Mouse (Mus musculus) kidney, embryonic 15.5 days (tissue): ENCODE measurements at regions not wholly inside any gene's neighbourhood (a gene's known extent, or its start where the extent isn't known, plus 50 kb on each side); places are given as distances from the start of the nearest gene placed in this dataset.
A peak's percentile ranks its signal among the peaks of the same experiment; 100 is the strongest.

Experiments
- ATAC-seq: fragments of 200-750 bp; cut with Nextera tagmentation; replicated peaks from 2 replicates; pipeline ENCODE4 v1.8.0; 2017; ENCODE audit warnings: moderate TSS enrichment; ENCODE audit not compliant: low FRiP score
- H3K27ac ChIP-seq: fragments of 300-500 bp; sonication (generic); 2 replicates; pipeline ENCODE4 v1.5.1; 2015; ENCODE audit warnings: mild to moderate bottlenecking, inconsistent platforms
- H3K27me3 ChIP-seq: fragments of 300-500 bp; sonication (generic); 2 replicates; pipeline ENCODE4 v1.6.1; 2015; ENCODE audit warnings: inconsistent platforms
- H3K36me3 ChIP-seq: fragments of 300-500 bp; sonication (generic); 2 replicates; pipeline ENCODE4 v1.6.1; 2015; ENCODE audit warnings: inconsistent platforms
- H3K4me1 ChIP-seq: fragments of 300-500 bp; sonication (generic); 2 replicates; pipeline ENCODE4 v1.6.1; 2015; ENCODE audit warnings: inconsistent platforms
- H3K4me2 ChIP-seq: fragments of 300-500 bp; sonication (generic); 2 replicates; pipeline ENCODE4 v1.6.1; 2015; ENCODE audit warnings: moderate library complexity, mild to moderate bottlenecking, inconsistent platforms
- H3K4me3 ChIP-seq: fragments of 300-500 bp; sonication (generic); replicated peaks from 2 replicates; pipeline ENCODE4 v1.5.1; 2015; ENCODE audit warnings: mild to moderate bottlenecking, inconsistent platforms
- H3K9ac ChIP-seq: fragments of 300-500 bp; sonication (generic); 2 replicates; pipeline ENCODE4 v1.6.1; 2015; ENCODE audit warnings: mild to moderate bottlenecking, inconsistent platforms
- H3K9me3 ChIP-seq: fragments of 300-500 bp; sonication (generic); replicated peaks from 2 replicates; pipeline ENCODE4 v1.6.1; 2016; ENCODE audit warnings: inconsistent platforms
- WGBS: fragments of 180-500 bp; shearing (Covaris S2); methylation state at CpG from one replicate; pipeline ENCODE4 v1.1.7; 2015; ENCODE audit warnings: mixed read lengths; 5-methylcytosine and 5-hydroxymethylcytosine counted together

GRCm38 (mm10) chr1:137141879-137142570 lies 181.8 kb upstream of the Nr5a2 start:
- 8% methylated on average over 13 of the region's 13 CpGs for WGBS
- H3K9me3 ChIP-seq: no peaks in the 10 kb centered on the region
- peak; percentile 87 for ATAC-seq
- H3K4me2 ChIP-seq: peak overlapping the region; percentile 46
- no peaks in the 10 kb centered on the region for H3K27me3 ChIP-seq
- peak overlapping the region; percentile 32; the same call in 1 of the 2 replicates for H3K27ac ChIP-seq
- peaks cover 10% of the 10 kb centered on the region for H3K4me1 ChIP-seq
- no peaks in the 10 kb centered on the region for H3K36me3 ChIP-seq
- no peak overlapping the region for H3K4me3 ChIP-seq
- no peak overlapping the region for H3K9ac ChIP-seq

GRCm38 (mm10) chr1:137141372-137141771 lies 181.1 kb upstream of the Nr5a2 start:
- ATAC-seq: no peak
- Histone ChIP-seq H3K36me3 (no peaks in the 10 kb centered on the region), H3K27me3 (0 out of 2 replicates have a peak, but pooled peaks cover under 1% of the 10 kb centered on the region), H3K27ac (no peak overlapping the region), H3K4me1 (peaks cover 10% of the 10 kb centered on the region), H3K9ac (no peak overlapping the region), H3K4me2 (no peak overlapping the region), H3K4me3 (no peak overlapping the region), H3K9me3 (no peaks in the 10 kb centered on the region)
- WGBS: 55% methylated on average over 5 of the region's 5 CpGs

GRCm38 (mm10) chr1:137136156-137136555 lies 175.9 kb upstream of the Nr5a2 start:
- no peak overlapping the region for H3K27ac ChIP-seq
- H3K4me1 ChIP-seq: peaks cover 4% of the 10 kb centered on the region; the same call in 1 of the 2 replicates
- 0 out of 2 replicates have a peak, but pooled peaks cover 7% of the 10 kb centered on the region for H3K27me3 ChIP-seq
- H3K4me3 ChIP-seq: no peak overlapping the region
- WGBS: 80% methylated on average over 7 of the region's 7 CpGs
- no peak overlapping the region for H3K9ac ChIP-seq
- no peak for ATAC-seq
- H3K4me2 ChIP-seq: no peak overlapping the region
- no peaks in the 10 kb centered on the region for H3K9me3 ChIP-seq
- no peaks in the 10 kb centered on the region for H3K36me3 ChIP-seq

GRCm38 (mm10) chr1:137133734-137134133 lies 173.5 kb upstream of the Nr5a2 start:
- no peak overlapping the region for H3K4me3 ChIP-seq
- H3K9ac ChIP-seq: no peak overlapping the region
- H3K4me1 ChIP-seq: peaks cover 4% of the 10 kb centered on the region; the same call in 1 of the 2 replicates
- H3K27me3 ChIP-seq: 0 out of 2 replicates have a peak, but pooled peaks cover 7% of the 10 kb centered on the region
- ATAC-seq: no peak
- H3K4me2 ChIP-seq: no peak overlapping the region
- no peaks in the 10 kb centered on the region for H3K9me3 ChIP-seq
- WGBS: 16% methylated on average over 7 of the region's 7 CpGs
- no peaks in the 10 kb centered on the region for H3K36me3 ChIP-seq
- no peak overlapping the region for H3K27ac ChIP-seq

GRCm38 (mm10) chr1:137130264-137130663 lies 170.0 kb upstream of the Nr5a2 start:
- Histone ChIP-seq H3K36me3 (no peaks in the 10 kb centered on the region), H3K9me3 (no peaks in the 10 kb centered on the region), H3K4me3 (no peak overlapping the region), H3K4me2 (no peak overlapping the region), H3K27ac (no peak overlapping the region), H3K9ac (no peak overlapping the region), H3K27me3 (0 out of 2 replicates have a peak, but pooled peaks cover 4% of the 10 kb centered on the region), H3K4me1 (peaks cover 2% of the 10 kb centered on the region; the same call in 1 of the 2 replicates)
- no peak for ATAC-seq
- 72% methylated on average over 3 of the region's 3 CpGs for WGBS

- H3K27me3 ChIP-seq: no peaks in the 10 kb centered on the region
- H3K9ac ChIP-seq: no peak overlapping the region
- H3K4me1 ChIP-seq: no peaks in the 10 kb centered on the region
- no peaks in the 10 kb centered on the region for H3K9me3 ChIP-seq
- no peak overlapping the region for H3K4me3 ChIP-seq
- 90% methylated on average over 9 of the region's 9 CpGs for whole genome bisulfite sequencing
- no peaks in the 10 kb centered on the region for H3K36me3 ChIP-seq
- H3K27ac ChIP-seq: no peak overlapping the region
- H3K4me2 ChIP-seq: no peak overlapping the region
- ATAC-seq: no peak
These were observed 168.9 kb upstream of the Nr5a2 start for GRCm38 (mm10) chr1:137129116-137129515.

GRCm38 (mm10) chr1:137117866-137118265 lies 157.6 kb upstream of the Nr5a2 start:
- H3K27me3 ChIP-seq: no peaks in the 10 kb centered on the region
- H3K9me3 ChIP-seq: no peaks in the 10 kb centered on the region
- no peak overlapping the region for H3K9ac ChIP-seq
- 82% methylated on average over 3 of the region's 3 CpGs for WGBS
- H3K4me3 ChIP-seq: no peak overlapping the region
- H3K4me2 ChIP-seq: no peak overlapping the region
- H3K36me3 ChIP-seq: no peaks in the 10 kb centered on the region
- H3K27ac ChIP-seq: no peak overlapping the region
- no peak for ATAC-seq
- H3K4me1 ChIP-seq: no peaks in the 10 kb centered on the region

- Histone ChIP-seq H3K9ac (no peak overlapping the region), H3K4me1 (no peaks in the 10 kb centered on the region), H3K27ac (no peak overlapping the region), H3K4me2 (no peak overlapping the region), H3K9me3 (no peaks in the 10 kb centered on the region), H3K27me3 (no peaks in the 10 kb centered on the region), H3K36me3 (no peaks in the 10 kb centered on the region), H3K4me3 (no peak overlapping the region)
- 82% methylated on average over 2 of the region's 2 CpGs for WGBS
- ATAC-seq: no peak
These were observed 146.2 kb upstream of the Nr5a2 start for GRCm38 (mm10) chr1:137106444-137106843.

GRCm38 (mm10) chr1:137091762-137092161 lies 131.5 kb upstream of the Nr5a2 start:
- no peak overlapping the region for H3K4me3 ChIP-seq
- no peaks in the 10 kb centered on the region for H3K27me3 ChIP-seq
- H3K4me2 ChIP-seq: no peak overlapping the region
- H3K27ac ChIP-seq: no peak overlapping the region
- no peak for ATAC-seq
- no peak overlapping the region for H3K9ac ChIP-seq
- no peaks in the 10 kb centered on the region for H3K36me3 ChIP-seq
- H3K9me3 ChIP-seq: no peaks in the 10 kb centered on the region
- 0 out of 2 replicates have a peak, but pooled peaks cover 4% of the 10 kb centered on the region for H3K4me1 ChIP-seq
- WGBS: 38% methylated on average over 9 of the region's 9 CpGs

- no peak overlapping the region for H3K27ac ChIP-seq
- no peak overlapping the region for H3K9ac ChIP-seq
- H3K4me1 ChIP-seq: peaks cover 17% of the 10 kb centered on the region
- no peaks in the 10 kb centered on the region for H3K9me3 ChIP-seq
- no peaks in the 10 kb centered on the region for H3K36me3 ChIP-seq
- no peak overlapping the region for H3K4me3 ChIP-seq
- H3K27me3 ChIP-seq: no peaks in the 10 kb centered on the region
- peak overlapping the region; percentile 12; the same call in 1 of the 2 replicates for H3K4me2 ChIP-seq
- WGBS: 47% methylated on average over 10 of the region's 10 CpGs
- ATAC-seq: no peak
These were observed 127.9 kb upstream of the Nr5a2 start for GRCm38 (mm10) chr1:137088148-137088547.

- Histone ChIP-seq H3K36me3 (no peaks in the 10 kb centered on the region), H3K4me2 (no peak overlapping the region), H3K27me3 (no peaks in the 10 kb centered on the region), H3K9me3 (no peaks in the 10 kb centered on the region), H3K27ac (no peak overlapping the region), H3K4me3 (no peak overlapping the region), H3K9ac (no peak overlapping the region), H3K4me1 (peaks cover 18% of the 10 kb centered on the region)
- 91% methylated on average over 3 of the region's 3 CpGs for WGBS
- ATAC-seq: no peak
These were observed 126.5 kb upstream of the Nr5a2 start for GRCm38 (mm10) chr1:137086766-137087165.

- no peak overlapping the region for H3K4me3 ChIP-seq
- 15% methylated on average over 1 of the region's 1 CpGs for WGBS
- no peak overlapping the region for H3K4me2 ChIP-seq
- H3K4me1 ChIP-seq: peaks cover 23% of the 10 kb centered on the region
- ATAC-seq: no peak
- no peak overlapping the region for H3K9ac ChIP-seq
- H3K27me3 ChIP-seq: no peaks in the 10 kb centered on the region
- no peaks in the 10 kb centered on the region for H3K9me3 ChIP-seq
- H3K27ac ChIP-seq: 0 out of 2 replicates have a peak overlapping the region, but pooled peaks have one; percentile 18
- no peaks in the 10 kb centered on the region for H3K36me3 ChIP-seq
These were observed 123.3 kb upstream of the Nr5a2 start for GRCm38 (mm10) chr1:137083500-137083899.
